Mouse (Mus musculus) fat pad, adult 2 months (tissue): ENCODE results near the gene Cdc27.

Source experiments
- DNase-seq: peaks from one replicate; pipeline ENCODE4 v3.0.0-alpha.2; 2011; ENCODE audit warnings: low read depth, low spot score; ENCODE audit errors: extremely low read depth

Gene Cdc27

GRCm38 (mm10) chr11:104550406-104550974, at the start of gene Cdc27, which contains the start of gene Myl4:
Gene Cdc27 (minus strand): TSS chr11:104550620.
Gene Myl4 (plus strand): TSS chr11:104550663.
- peak; percentile 71 for DNase-seq

DNA sequence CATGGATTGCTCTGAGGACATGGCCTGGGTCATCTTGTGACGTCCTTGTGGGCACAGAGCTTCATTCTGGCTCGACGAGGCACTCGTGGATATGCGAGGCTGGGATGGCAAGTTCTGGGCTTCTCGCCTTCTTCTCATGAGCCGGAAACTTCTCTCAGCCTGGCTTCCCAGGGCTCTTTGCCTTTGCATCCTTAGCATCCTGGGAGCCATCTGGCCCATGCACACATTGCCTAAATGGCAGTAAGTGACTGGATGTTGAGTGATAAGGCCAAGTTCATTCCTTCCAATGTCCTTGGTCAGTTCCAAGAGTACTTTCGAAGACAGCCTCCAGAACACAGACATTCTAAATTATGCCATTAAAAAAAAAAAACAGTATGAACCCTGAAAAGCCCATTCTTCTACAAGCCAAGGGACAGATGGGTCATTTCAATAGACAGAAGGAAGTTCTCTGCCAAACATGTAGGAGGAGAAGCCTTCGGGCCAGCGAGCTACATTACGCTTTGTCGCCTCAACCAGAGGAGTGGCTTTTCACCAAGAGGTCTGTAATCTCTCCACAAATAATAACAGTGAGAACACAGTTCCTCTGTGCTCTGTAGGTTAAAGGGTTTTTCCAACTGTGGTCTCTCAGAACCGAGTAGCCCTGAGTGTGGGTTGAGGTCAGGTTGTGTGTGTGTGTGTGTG, 49.0 kb upstream of the Cdc27 start:
- peak; percentile 42 for DNase-seq

- DNase-seq, result no peak
Measured at GRCm38 (mm10) chr11:104596365-104596764, 45.9 kb upstream of the Cdc27 start.

- DNase-seq, result no peak
Measured at GRCm38 (mm10) chr11:104592066-104592835, 41.8 kb upstream of the Cdc27 start.

GRCm38 (mm10) chr11:104590148-104590547, 39.7 kb upstream of the Cdc27 start:
- no peak for DNase-seq

GRCm38 (mm10) chr11:104589570-104589969, 39.1 kb upstream of the Cdc27 start:
- no peak for DNase-seq

GRCm38 (mm10) chr11:104588513-104588912, 38.1 kb upstream of the Cdc27 start:
- no peak for DNase-seq

DNA sequence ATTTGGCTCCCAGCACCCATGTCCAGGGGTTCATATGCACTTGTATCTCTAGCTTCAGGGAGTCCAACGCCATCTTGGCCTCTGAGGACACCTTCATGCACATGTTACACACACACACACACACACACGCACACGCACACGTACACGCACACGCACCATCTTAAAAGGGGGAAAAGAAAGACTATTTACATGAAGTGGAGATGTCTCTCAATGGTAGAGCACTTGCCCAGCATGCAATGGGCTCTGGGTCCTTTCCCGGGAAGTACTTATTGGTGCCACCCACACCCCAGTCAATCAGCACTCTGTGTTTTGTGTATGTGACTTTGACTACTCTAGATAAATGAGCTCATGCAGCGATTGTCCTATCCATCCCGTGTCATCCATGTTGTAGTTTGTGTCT, 37.5 kb upstream of the Cdc27 start:
- DNase-seq, result no peak

DNA sequence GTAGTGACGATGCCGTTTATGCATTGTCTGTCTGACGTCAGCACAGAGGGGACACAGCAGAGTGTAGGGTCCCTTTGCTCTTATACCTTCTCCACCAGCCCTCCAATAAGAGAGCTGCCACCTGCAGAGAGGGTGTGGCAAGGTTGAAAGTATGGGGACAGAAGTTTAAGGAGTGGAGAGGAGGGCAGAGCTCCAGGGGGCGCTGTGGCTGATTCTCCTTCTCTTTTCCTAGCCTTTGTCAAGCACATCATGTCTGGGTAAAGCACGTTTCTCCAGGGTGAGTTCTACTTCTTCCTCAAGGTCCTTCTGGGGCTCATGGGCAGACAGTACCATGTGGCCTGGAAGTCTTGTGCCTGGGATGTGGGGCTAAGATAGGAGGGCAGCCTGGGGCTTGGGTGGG, 35.1 kb upstream of the Cdc27 start:
- no peak for DNase-seq

- DNase-seq, result no peak
Measured at GRCm38 (mm10) chr11:104582630-104583364, 32.4 kb upstream of the Cdc27 start.

DNA sequence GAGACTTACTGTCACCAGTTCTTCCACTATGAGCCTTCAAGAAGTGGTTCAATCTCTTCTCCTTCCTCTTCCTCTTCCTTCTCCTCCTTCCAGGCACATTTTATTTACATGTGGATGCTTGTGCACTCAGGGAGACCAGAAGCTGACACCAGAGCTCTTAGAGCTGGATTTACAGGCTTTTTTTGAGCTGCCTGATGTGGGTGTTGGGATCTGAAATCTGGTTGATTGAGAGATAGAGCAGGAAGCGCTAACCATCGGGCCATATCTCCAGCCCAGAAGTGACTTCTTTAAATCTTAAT, 31.8 kb upstream of the Cdc27 start:
- DNase-seq, result no peak

DNA sequence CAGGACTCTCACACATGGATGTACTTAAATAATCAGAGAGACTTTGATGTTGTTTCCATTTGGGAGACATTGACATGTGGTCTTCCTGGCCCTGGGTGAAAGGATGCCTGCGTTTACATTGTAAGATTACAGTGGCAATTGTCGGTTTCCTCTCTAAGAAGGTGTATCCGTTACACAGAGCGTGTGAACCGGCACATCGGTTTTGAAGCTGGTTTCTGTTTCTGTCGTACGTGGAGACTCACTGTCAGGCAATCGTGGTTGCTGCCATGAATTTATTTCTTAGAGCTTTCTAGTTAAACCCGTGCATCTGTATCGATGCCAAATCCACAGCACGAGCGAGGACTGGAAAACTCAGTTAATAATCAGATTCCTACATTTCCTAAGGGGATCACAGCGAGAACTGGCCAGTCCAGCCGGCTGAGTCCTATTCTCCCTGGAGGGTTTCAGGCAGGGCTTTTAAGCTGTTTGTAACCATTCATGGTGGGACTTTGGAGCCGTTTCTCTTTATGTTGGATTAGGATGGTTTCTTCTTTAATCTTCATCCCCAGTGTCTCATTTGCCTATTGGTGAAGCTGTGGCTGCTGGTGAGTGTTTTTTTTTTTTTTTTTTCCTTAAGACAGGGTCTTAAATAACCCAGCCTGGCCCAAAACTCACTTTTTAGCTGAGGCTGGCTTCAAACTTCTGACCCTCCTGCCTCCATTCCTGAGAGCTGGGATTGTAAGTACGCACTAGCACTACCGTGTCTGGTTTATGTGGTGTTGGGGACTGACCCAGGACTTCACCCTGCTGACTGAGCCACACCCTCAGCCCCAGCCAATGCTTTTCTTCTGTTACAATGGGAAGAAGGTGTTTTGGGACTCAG, 31.3 kb upstream of the Cdc27 start:
- DNase-seq, result no peak

DNA sequence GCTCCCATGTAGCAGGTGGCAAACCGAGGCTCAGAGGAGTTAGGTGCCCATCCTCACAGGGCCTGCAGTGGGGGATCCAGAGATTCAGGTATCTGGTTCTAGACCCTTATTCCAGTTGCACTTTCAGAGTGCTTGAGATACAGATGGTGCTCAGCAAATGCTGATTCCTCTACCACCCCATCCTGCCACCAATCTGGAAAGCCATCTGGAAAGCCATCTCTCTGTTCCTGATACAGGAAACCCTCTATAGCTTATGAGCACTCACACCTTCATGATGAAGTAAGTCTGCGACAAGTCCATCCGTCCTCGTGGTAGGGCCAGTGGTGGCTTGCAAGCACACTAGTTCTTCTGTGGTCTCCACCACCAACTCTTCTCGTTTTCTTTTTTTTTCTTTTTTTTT, 30.2 kb upstream of the Cdc27 start:
- no peak for DNase-seq

GRCm38 (mm10) chr11:104580091-104580490, 29.7 kb upstream of the Cdc27 start:
- DNase-seq, result no peak

DNA sequence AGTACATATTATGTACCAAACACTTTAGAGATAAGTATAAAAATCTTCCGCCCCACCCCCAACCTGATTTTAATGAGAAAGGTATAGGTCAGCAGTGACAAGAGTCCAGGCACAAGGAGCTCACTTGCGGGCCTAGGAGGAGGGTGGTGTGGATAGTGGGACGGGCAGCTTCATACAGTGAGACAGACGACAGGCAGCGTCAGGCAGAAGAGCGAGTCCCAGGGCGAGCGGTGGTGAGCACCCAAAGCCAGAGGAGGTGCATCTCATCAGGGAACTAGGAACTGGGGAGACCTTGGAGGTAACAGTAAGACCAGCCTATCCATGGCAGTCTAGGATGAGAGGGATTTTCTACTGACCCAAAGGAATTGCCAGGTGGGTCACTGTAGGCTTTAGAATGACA, 29.2 kb upstream of the Cdc27 start:
- DNase-seq, result no peak

GRCm38 (mm10) chr11:104579084-104579483, 28.7 kb upstream of the Cdc27 start:
- DNase-seq, result no peak

DNA sequence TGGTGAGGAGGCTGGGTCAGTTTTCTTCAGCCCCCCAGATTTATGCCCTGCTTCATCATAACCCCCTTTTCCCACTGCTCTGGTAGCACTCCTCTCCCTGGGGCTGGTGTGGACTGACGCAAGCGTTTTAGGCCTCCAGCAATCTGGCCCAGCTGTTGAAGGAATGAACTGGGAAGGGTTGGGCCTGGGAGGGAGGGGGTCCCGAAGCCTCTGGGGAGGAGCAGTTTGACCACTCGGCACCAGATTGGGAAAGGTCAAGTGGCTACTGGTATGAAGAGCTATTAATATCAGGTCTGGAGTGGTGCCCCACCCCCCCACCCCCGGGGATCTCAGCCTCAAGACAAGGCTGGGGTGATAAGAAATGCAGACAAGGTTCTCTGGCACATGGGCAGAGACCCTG, 27.7 kb upstream of the Cdc27 start:
- DNase-seq, result no peak

DNA sequence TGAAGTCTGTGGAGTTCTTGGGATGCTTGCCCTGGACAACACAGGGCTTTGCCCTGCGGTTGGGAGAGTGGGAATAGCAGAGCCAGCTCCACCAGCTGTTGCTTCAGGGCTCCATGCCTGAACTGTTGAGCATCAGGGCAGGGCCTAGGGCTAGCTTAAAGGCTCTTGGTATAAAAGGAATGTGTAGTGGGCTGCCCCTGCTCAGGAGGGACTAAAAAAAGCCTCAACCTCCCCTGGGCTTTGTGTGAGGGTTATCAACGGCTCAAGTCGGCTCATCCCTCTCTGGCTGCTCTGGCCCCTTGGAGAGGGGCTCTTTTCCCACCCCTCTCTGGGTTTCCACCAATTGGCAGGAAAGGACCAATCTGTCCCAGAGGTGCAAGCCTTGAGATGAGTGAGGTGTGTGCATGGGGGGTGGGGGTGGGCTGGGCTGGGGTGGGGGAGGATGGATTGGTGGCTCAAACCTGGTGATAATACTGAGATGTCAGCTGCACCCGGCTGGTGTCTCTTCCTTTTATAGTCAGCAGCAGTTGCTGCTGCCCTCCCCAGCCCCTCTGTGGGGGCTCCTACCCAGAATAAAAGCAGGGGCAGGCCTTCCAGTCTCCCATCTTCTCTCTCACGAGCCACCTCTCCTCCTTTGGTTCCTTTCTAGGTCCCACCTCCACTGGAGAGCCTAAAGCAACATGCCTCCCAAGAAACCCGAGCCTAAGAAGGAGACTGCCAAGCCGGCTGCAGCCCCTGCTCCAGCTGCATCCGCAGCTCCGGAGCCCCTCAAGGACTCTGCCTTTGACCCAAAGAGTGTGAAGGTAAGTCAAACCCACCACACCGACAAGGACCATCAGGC, 26.6 kb upstream of the Cdc27 start:
- DNase-seq, result no peak

- no peak for DNase-seq
Measured at GRCm38 (mm10) chr11:104572566-104572965, 22.1 kb upstream of the Cdc27 start.

- no peak for DNase-seq
Measured at GRCm38 (mm10) chr11:104572091-104572490, 21.7 kb upstream of the Cdc27 start.
